Mouse (Mus musculus) gastrocnemius, adult 2 months (tissue): Measurements from ENCODE around the gene Phgr1. TPM values are rescaled to one million over a fixed set of nuclear protein-coding genes. Genes with fewer than 3 reads are reported as not detected.

Experiments
- DNase-seq: peaks from one replicate; pipeline ENCODE4 v3.0.0; 2022
- H3K27ac ChIP-seq: fragments of 200-600 bp; 2 replicates; pipeline ENCODE4 v1.8.1; 2022; ENCODE audit warnings: mild to moderate bottlenecking
- H3K4me3 ChIP-seq: fragments of 200-600 bp; 2 replicates; pipeline ENCODE4 v1.8.1; 2022; ENCODE audit warnings: mild to moderate bottlenecking, moderate library complexity
- CTCF ChIP-seq: fragments of 200-600 bp; IDR thresholded peaks from 2 replicates; pipeline ENCODE4 v1.8.1; 2022; ENCODE audit warnings: antibody characterized with exemption, mild to moderate bottlenecking, moderate library complexity
- intact Hi-C: fragments of 180-260 bp; cut with DNase I; formaldehyde crosslinking; loops from one replicate; pipeline ENCODE4 v1.15.1; 2025
- total RNA-seq, 2 experiments: library from RNA; stranded (reverse); gene quantifications; 2 replicates each; pipeline ENCODE4 v1.2.3; 2021

The Phgr1 gene
- total RNA-seq, 2 experiments from 2014 or later = not detected

- Histone ChIP-seq H3K4me3 (no peak overlapping the region), H3K27ac (no peak overlapping the region)
- no peak for TF ChIP-seq CTCF
- no peak for DNase-seq
- intact Hi-C loops = loop anchor here (5.0 kb wide), 1 partner anchor 50 kb away; the partner anchor contains the start of gene Ivd
Measured at GRCm38 (mm10) chr2:118812724-118813123, 40.2 kb downstream of the Phgr1 start.

- TF ChIP-seq CTCF = no peak
- peak; percentile 93 for DNase-seq
- intact Hi-C loops = loop anchor here (5.0 kb wide), 1 partner anchor 48 kb away; the partner anchor contains the start of gene Ivd
- Histone ChIP-seq H3K27ac (no peak within 1 kb of the TSS), H3K4me3 (peak within 1 kb of the TSS; percentile 79)
Measured at GRCm38 (mm10) chr2:118813981-118814836, 41.6 kb downstream of the Phgr1 start, which contains the start of gene Knstrn. Gene Knstrn (plus strand): TSS chr2:118814003.

GRCm38 (mm10) chr2:118822800-118823199 lies 50.2 kb downstream of the Phgr1 start:
- Histone ChIP-seq H3K4me3 (no peak overlapping the region), H3K27ac (no peak overlapping the region)
- TF ChIP-seq CTCF = no peak
- DNase-seq = no peak
- intact Hi-C loops = no loop called here

- no peak for TF ChIP-seq CTCF
- intact Hi-C loops = no loop called here
Measured at GRCm38 (mm10) chr2:118824396-118824795, 51.8 kb downstream of the Phgr1 start.

More at GRCm38 (mm10) chr2:118824396-118824795, 51.8 kb downstream of the Phgr1 start:
- no peak overlapping the region for H3K4me3 ChIP-seq
- DNase-seq = no peak
- no peak overlapping the region for H3K27ac ChIP-seq

Other genes with a start within 250 kb of the Phgr1 start
- gene Bmf, start 223.1 kb upstream of the Phgr1 start, total RNA-seq = 1 to 10 TPM; 3.3 to 6.2 TPM
- gene Bub1b, start 174.6 kb upstream of the Phgr1 start, total RNA-seq = under 1 TPM; 0.25 to 0.38 TPM
- gene Pak6, start 109.5 kb upstream of the Phgr1 start, total RNA-seq = not detected
- under 1 TPM in 1 of 2 experiments, not detected in 1; 0.06 TPM for gene Ankrd63, start 68.8 kb upstream of the Phgr1 start, total RNA-seq
- gene Plcb2, start 44.3 kb upstream of the Phgr1 start, total RNA-seq = under 1 TPM; 0.11 to 0.43 TPM
- gene Inafm2, start 27.0 kb upstream of the Phgr1 start, total RNA-seq = 1 to 10 TPM; 5.2 to 5.8 TPM
- gene Ccdc9b, start 10.1 kb upstream of the Phgr1 start, total RNA-seq = 10 to 100 TPM; 14.6 to 20.8 TPM
- not detected for gene Disp2, start 7.0 kb downstream of the Phgr1 start, total RNA-seq
- under 1 TPM; 0.28 to 0.31 TPM for gene Knstrn, start 41.2 kb downstream of the Phgr1 start, total RNA-seq
- 100 to 1,000 TPM; 122 to 189 TPM for gene Ivd, start 89.2 kb downstream of the Phgr1 start, total RNA-seq
- 1 to 10 TPM; 5.2 to 6.4 TPM for gene Bahd1, start 127.6 kb downstream of the Phgr1 start, total RNA-seq
- 1 to 10 TPM; 1.6 to 2.3 TPM for gene Chst14, start 153.7 kb downstream of the Phgr1 start, total RNA-seq